Mouse (Mus musculus): ENCODE data around the gene Meiob. TPM values are rescaled to one million over a fixed set of nuclear protein-coding genes. Genes with fewer than 3 reads are reported as not detected.

Meiob gene
- polyA plus RNA-seq, 1 experiment from 2014 or later, result not detected

- no peaks in the 10 kb centered on the region for H3K9me3 ChIP-seq
- H3K4me3 ChIP-seq, result no peak overlapping the region
- no peak overlapping the region for H3K9ac ChIP-seq
- peaks cover 64% of the 10 kb centered on the region for H3K36me3 ChIP-seq
- peaks cover 31% of the 10 kb centered on the region for H3K4me1 ChIP-seq
- 87% methylated on average over 3 of the region's 3 CpGs for WGBS
- ATAC-seq (ENCODE audit: extremely low read depth, insufficient number of reproducible peaks, low FRiP score, low TSS enrichment), result no peak
- H3K27ac ChIP-seq (replicated peaks), result no peak overlapping the region
- H3K27me3 ChIP-seq (replicated peaks), result no peaks in the 10 kb centered on the region
- no peak overlapping the region for H3K4me2 ChIP-seq
Observed at GRCm38 (mm10) chr17:24888862-24889261, 84.8 kb downstream of the Meiob start.

Other genes with a start within 250 kb of the Meiob start
- 43.4 and 47.9 TPM in 2 replicates for gene Tsc2, start 171.7 kb upstream of the Meiob start, polyA plus RNA-seq (2015; fragmentation: Nextera tagmentation; extraction: Ambion mirVana)
- 9.6 and 9.8 TPM in 2 replicates for gene Nthl1, start 171.6 kb upstream of the Meiob start, polyA plus RNA-seq (2015; fragmentation: Nextera tagmentation; extraction: Ambion mirVana)
- gene Slc9a3r2, start 154.0 kb upstream of the Meiob start, polyA plus RNA-seq (2015; fragmentation: Nextera tagmentation; extraction: Ambion mirVana), result 46.8 and 51.1 TPM in 2 replicates
- not detected in 2 replicates for gene Npw, start 145.8 kb upstream of the Meiob start, polyA plus RNA-seq (2015; fragmentation: Nextera tagmentation; extraction: Ambion mirVana)
- 15.1 and 15.8 TPM in 2 replicates for gene Zfp598, start 134.6 kb upstream of the Meiob start, polyA plus RNA-seq (2015; fragmentation: Nextera tagmentation; extraction: Ambion mirVana)
- gene Syngr3, start 114.3 kb upstream of the Meiob start, polyA plus RNA-seq (2015; fragmentation: Nextera tagmentation; extraction: Ambion mirVana), result 0.59 and 0.83 TPM in 2 replicates
- 31.4 and 31.9 TPM in 2 replicates for gene Gfer, start 108.1 kb upstream of the Meiob start, polyA plus RNA-seq (2015; fragmentation: Nextera tagmentation; extraction: Ambion mirVana)
- 1.1 TPM in 2 replicates for gene Noxo1, start 108.1 kb upstream of the Meiob start, polyA plus RNA-seq (2015; fragmentation: Nextera tagmentation; extraction: Ambion mirVana)
- gene Tbl3, start 96.6 kb upstream of the Meiob start, polyA plus RNA-seq (2015; fragmentation: Nextera tagmentation; extraction: Ambion mirVana), result 45.7 and 47.4 TPM in 2 replicates
- not detected in 2 replicates for gene Rnf151, start 86.2 kb upstream of the Meiob start, polyA plus RNA-seq (2015; fragmentation: Nextera tagmentation; extraction: Ambion mirVana)
- gene Rps2, start 86.2 kb upstream of the Meiob start, polyA plus RNA-seq (2015; fragmentation: Nextera tagmentation; extraction: Ambion mirVana), result 903 and 1,010 TPM in 2 replicates
- gene Ndufb10, start 79.8 kb upstream of the Meiob start, polyA plus RNA-seq (2015; fragmentation: Nextera tagmentation; extraction: Ambion mirVana), result 344 and 399 TPM in 2 replicates
- gene Rpl3l, start 76.5 kb upstream of the Meiob start, polyA plus RNA-seq (2015; fragmentation: Nextera tagmentation; extraction: Ambion mirVana), result 0.68 and 1.1 TPM in 2 replicates
- gene Msrb1, start 67.6 kb upstream of the Meiob start, polyA plus RNA-seq (2015; fragmentation: Nextera tagmentation; extraction: Ambion mirVana), result 18.0 and 20.4 TPM in 2 replicates
- 0.24 and 0.59 TPM in 2 replicates for gene Hs3st6, start 51.3 kb upstream of the Meiob start, polyA plus RNA-seq (2015; fragmentation: Nextera tagmentation; extraction: Ambion mirVana)
- 47.3 and 54.5 TPM in 2 replicates for gene Hagh, start 35.9 kb downstream of the Meiob start, polyA plus RNA-seq (2015; fragmentation: Nextera tagmentation; extraction: Ambion mirVana)
- gene Fahd1, start 46.1 kb downstream of the Meiob start, polyA plus RNA-seq (2015; fragmentation: Nextera tagmentation; extraction: Ambion mirVana), result 36.9 and 39.7 TPM in 2 replicates
- gene Igfals, start 61.7 kb downstream of the Meiob start, polyA plus RNA-seq (2015; fragmentation: Nextera tagmentation; extraction: Ambion mirVana), result 0.11 and 0.50 TPM in 2 replicates
- gene Nubp2, start 82.1 kb downstream of the Meiob start, polyA plus RNA-seq (2015; fragmentation: Nextera tagmentation; extraction: Ambion mirVana), result 36.1 and 41.4 TPM in 2 replicates
- 27.8 and 29.9 TPM in 2 replicates for gene Spsb3, start 82.4 kb downstream of the Meiob start, polyA plus RNA-seq (2015; fragmentation: Nextera tagmentation; extraction: Ambion mirVana)
- gene Eme2, start 90.8 kb downstream of the Meiob start, polyA plus RNA-seq (2015; fragmentation: Nextera tagmentation; extraction: Ambion mirVana), result 20.7 and 22.5 TPM in 2 replicates
- 79.2 and 81.5 TPM in 2 replicates for gene Mrps34, start 90.8 kb downstream of the Meiob start, polyA plus RNA-seq (2015; fragmentation: Nextera tagmentation; extraction: Ambion mirVana)
- gene Nme3, start 92.2 kb downstream of the Meiob start, polyA plus RNA-seq (2015; fragmentation: Nextera tagmentation; extraction: Ambion mirVana), result 32.0 and 41.0 TPM in 2 replicates
- gene Mapk8ip3, start 132.7 kb downstream of the Meiob start, polyA plus RNA-seq (2015; fragmentation: Nextera tagmentation; extraction: Ambion mirVana), result 24.1 and 25.2 TPM in 2 replicates
- 122 and 123 TPM in 2 replicates for gene Jpt2, start 156.4 kb downstream of the Meiob start, polyA plus RNA-seq (2015; fragmentation: Nextera tagmentation; extraction: Ambion mirVana)
- gene Cramp1l, start 211.5 kb downstream of the Meiob start, polyA plus RNA-seq (2015; fragmentation: Nextera tagmentation; extraction: Ambion mirVana), result 4.0 and 4.4 TPM in 2 replicates
- gene Ift140, start 211.8 kb downstream of the Meiob start, polyA plus RNA-seq (2015; fragmentation: Nextera tagmentation; extraction: Ambion mirVana), result 11.7 and 13.4 TPM in 2 replicates

Data from heart, embryonic 13.5 days (tissue).